Mouse (Mus musculus): ENCODE results near the gene Sass6. TPM values are rescaled to one million over a fixed set of nuclear protein-coding genes. Genes with fewer than 3 reads are reported as not detected.
"Not testable (repeated sequence)": the region's sequence is repeated elsewhere in the genome, so short reads cannot be mapped to it uniquely, and the experiment has no call there.

Sass6 gene
- total RNA-seq, 2 experiments from 2014 or later = 2.6 to 3.3 TPM

GRCm38 (mm10) chr3:116664281-116664680 is 69.5 kb downstream of the Sass6 start:
- not testable (repeated sequence) for DNase-seq

Other genes starting within 250 kb of the Sass6 start
- gene Cdc14a, start 170.9 kb upstream of the Sass6 start, total RNA-seq (2021) = 10 to 100 TPM in 1 of 2 experiments, 1 to 10 TPM in 1; 9.2 to 14.8 TPM
- 10 to 100 TPM; 32.3 to 34.4 TPM for gene Rtca, start 86.8 kb upstream of the Sass6 start, total RNA-seq (2021)
- gene Dbt, start 81.9 kb upstream of the Sass6 start, total RNA-seq (2021) = 10 to 100 TPM; 59.1 to 87.6 TPM
- gene Lrrc39, start 32.0 kb upstream of the Sass6 start, total RNA-seq (2021) = 1 to 10 TPM; 1.6 to 2.9 TPM
- 10 to 100 TPM; 11.3 to 14.7 TPM for gene Trmt13, start 19.6 kb downstream of the Sass6 start, total RNA-seq (2021)
- 10 to 100 TPM; 61.3 to 61.7 TPM for gene Mfsd14a, start 67.7 kb downstream of the Sass6 start, total RNA-seq (2021)
- gene Gm43191, start 86.3 kb downstream of the Sass6 start, total RNA-seq (2021) = not detected
- gene Slc35a3, start 117.8 kb downstream of the Sass6 start, total RNA-seq (2021) = 10 to 100 TPM; 23.1 to 33.5 TPM
- 10 to 100 TPM; 55.7 to 56.5 TPM for gene Agl, start 213.2 kb downstream of the Sass6 start, total RNA-seq (2021)